Mouse (Mus musculus) activated CD4-positive, CD25-positive, alpha-beta regulatory T cell, adult 4 months (primary cell): ENCODE data around the gene Tmem201. TPM values are rescaled to one million over a fixed set of nuclear protein-coding genes. Genes with fewer than 3 reads are reported as not detected.

Source experiments
- ATAC-seq: one replicate; pipeline ENCODE4 v1.8.0; 2017
- polyA plus RNA-seq, 2 experiments: library from polyadenylated mRNA; unstranded; fragments of 100-300 nt; shearing (Covaris generic); gene quantifications; one replicate each; pipeline ENCODE4 v1.2.1; 2017

Tmem201 gene
- polyA plus RNA-seq, 2 experiments from 2014 or later: 3.0 to 6.8 TPM

DNA sequence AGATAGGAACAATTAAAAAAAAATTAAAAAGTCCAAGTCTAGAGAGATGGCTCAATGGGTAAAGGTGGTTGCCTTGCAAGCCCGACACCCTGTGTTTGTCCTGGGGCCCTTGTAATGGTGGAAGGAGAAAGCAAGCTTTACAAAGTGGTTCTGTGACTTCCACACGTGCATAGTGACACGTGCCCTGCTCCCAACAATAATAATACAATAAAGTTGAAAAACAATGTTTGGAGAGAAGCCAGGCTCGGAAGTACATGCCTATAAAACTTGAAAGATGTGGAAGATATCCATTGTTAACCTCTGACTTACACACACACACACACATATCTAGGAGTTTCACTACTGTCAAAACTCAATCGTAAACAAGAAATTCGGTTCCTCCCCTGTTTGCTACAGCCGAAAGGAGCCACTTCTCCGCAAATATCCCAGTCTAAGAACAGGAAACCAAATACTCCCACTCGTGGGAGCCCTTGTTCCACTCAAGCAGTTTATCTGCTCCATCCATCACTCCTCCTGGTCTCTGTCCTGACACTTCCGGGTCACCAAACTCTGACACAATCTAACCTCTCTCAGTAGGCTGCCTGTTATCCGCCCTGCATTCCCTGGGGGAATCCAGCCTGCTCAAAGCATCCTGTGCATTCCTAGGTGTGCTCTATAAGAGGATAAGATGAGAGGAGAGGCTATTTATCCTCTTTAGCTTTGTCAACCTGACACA lies 58.6 kb downstream of the Tmem201 start:
- no peak for ATAC-seq

- no peak for ATAC-seq
Measured at GRCm38 (mm10) chr4:149678006-149678405, 59.8 kb downstream of the Tmem201 start.

- no peak for ATAC-seq
Measured at GRCm38 (mm10) chr4:149675378-149676261, 62.2 kb downstream of the Tmem201 start.

DNA sequence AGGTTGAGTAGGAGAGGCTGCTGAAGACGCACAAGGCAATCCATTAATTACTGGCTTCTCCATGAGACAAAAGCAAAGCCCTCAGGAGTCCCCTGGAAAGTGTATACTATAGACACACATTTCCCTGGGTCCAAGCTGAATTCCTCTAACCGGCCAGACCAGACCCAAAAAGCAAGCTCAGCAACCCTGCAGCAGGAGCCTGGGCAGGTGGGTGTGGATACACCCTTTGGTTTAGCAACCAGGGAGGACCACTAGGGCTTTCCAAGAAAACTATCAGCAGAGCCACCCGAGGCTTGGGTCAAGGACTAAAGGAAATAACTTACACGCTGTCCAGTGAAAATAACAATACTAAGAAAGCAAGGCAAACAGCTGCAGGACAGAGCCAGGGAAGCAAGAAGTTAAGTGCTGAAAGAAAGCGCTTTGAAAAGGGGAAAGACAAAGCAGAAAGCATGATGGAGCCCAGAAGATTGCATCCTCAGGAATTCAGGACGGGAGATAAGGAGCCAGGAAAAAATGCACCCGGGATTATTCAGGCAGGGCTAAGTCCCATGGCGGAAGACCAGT lies 62.9 kb downstream of the Tmem201 start:
- no peak for ATAC-seq

DNA sequence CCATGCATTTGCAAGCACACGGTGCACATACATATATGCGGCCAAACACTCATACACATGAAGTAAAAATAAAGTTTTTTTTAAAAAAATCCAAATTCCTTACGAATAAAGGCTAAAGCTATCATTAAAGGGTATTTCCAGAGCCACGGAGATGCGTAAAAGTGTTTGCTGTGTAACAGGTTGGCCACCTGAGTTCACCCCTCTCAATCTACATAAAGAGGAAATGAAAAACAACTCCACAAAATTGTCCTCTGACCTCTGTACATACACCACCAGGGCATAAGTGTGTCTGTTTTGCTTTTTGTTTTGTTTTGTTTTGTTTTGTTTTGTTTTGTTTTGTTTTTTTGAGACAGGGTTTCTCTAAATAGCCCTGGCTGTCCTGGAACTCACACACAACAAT lies 65.1 kb downstream of the Tmem201 start:
- ATAC-seq: no peak

- ATAC-seq: no peak
Measured at GRCm38 (mm10) chr4:149671175-149671574, 66.7 kb downstream of the Tmem201 start.

GRCm38 (mm10) chr4:149665692-149666090 lies 72.2 kb downstream of the Tmem201 start:
- ATAC-seq: no peak

Other genes with a start within 250 kb of the Tmem201 start
- 1 to 10 TPM in 1 of 2 experiments, under 1 TPM in 1; 0.28 to 1.4 TPM for gene Ctnnbip1, start 219.8 kb downstream of the Tmem201 start, polyA plus RNA-seq
- gene Clstn1, start 151.6 kb downstream of the Tmem201 start, polyA plus RNA-seq: 1 to 10 TPM; 4.8 to 4.9 TPM
- 100 to 1,000 TPM in 1 of 2 experiments, 10 to 100 TPM in 1; 80.6 to 129 TPM for gene Pik3cd, start 35.5 kb downstream of the Tmem201 start, polyA plus RNA-seq
- gene Slc25a33, start 36.2 kb upstream of the Tmem201 start, polyA plus RNA-seq: 1 to 10 TPM; 5.2 to 7.7 TPM
- gene Spsb1, start 217.0 kb upstream of the Tmem201 start, polyA plus RNA-seq: 1 to 10 TPM; 4.0 to 6.3 TPM